Mouse (Mus musculus): ENCODE results near the gene Tmem97. TPM values are rescaled to one million over a fixed set of nuclear protein-coding genes. Genes with fewer than 3 reads are reported as not detected.

Gene Tmem97
- polyA plus RNA-seq, 1 experiment from 2014 or later = 41.7 TPM

- WGBS = 86% methylated on average over 5 of the region's 5 CpGs
- H3K9ac ChIP-seq (ENCODE audit: low read depth, low read length) = no peak overlapping the region
Observed at GRCm38 (mm10) chr11:78509148-78509547, 41.4 kb downstream of the Tmem97 start.

GRCm38 (mm10) chr11:78505430-78505829 is 45.1 kb downstream of the Tmem97 start:
- H3K36me3 ChIP-seq (ENCODE audit: control insufficient read depth, insufficient read depth, low read length) = peaks cover 26% of the 10 kb centered on the region
- no peak overlapping the region for H3K4me3 ChIP-seq (ENCODE audit: low read depth, low read length)
- H3K9ac ChIP-seq (ENCODE audit: low read depth, low read length) = no peak overlapping the region
- no peak overlapping the region for H3K27ac ChIP-seq (ENCODE audit: low read length)
- H3K9me3 ChIP-seq (replicated peaks; ENCODE audit: control insufficient read depth, low read length, poor library complexity, severe bottlenecking) = no peaks in the 10 kb centered on the region
- 82% methylated on average over 3 of the region's 3 CpGs for WGBS
- H3K4me1 ChIP-seq (ENCODE audit: control insufficient read depth, insufficient read depth, low read length) = no peaks in the 10 kb centered on the region
- no peak overlapping the region for H3K4me2 ChIP-seq (ENCODE audit: low read length)
- no peak for ATAC-seq
- no peaks in the 10 kb centered on the region for H3K27me3 ChIP-seq (ENCODE audit: control insufficient read depth, insufficient read depth, low read depth, low read length)

More at GRCm38 (mm10) chr11:78509148-78509547, 41.4 kb downstream of the Tmem97 start:
- peaks cover 16% of the 10 kb centered on the region for H3K4me1 ChIP-seq (ENCODE audit: control insufficient read depth, insufficient read depth, low read length)
- no peak for ATAC-seq
- no peak overlapping the region for H3K27ac ChIP-seq (ENCODE audit: low read length)
- H3K36me3 ChIP-seq (ENCODE audit: control insufficient read depth, insufficient read depth, low read length) = peaks cover 26% of the 10 kb centered on the region
- no peaks in the 10 kb centered on the region for H3K27me3 ChIP-seq (ENCODE audit: control insufficient read depth, insufficient read depth, low read depth, low read length)
- H3K4me2 ChIP-seq (ENCODE audit: low read length) = no peak overlapping the region
- no peak overlapping the region for H3K4me3 ChIP-seq (ENCODE audit: low read depth, low read length)
- H3K9me3 ChIP-seq (replicated peaks; ENCODE audit: control insufficient read depth, low read length, poor library complexity, severe bottlenecking) = no peaks in the 10 kb centered on the region

GRCm38 (mm10) chr11:78502909-78503650 is 47.5 kb downstream of the Tmem97 start, which contains the start of gene Sebox:
TSS of gene Sebox (plus strand) at chr11:78503447.
- ATAC-seq = no peak
- no peaks in the 10 kb centered on the region for H3K27me3 ChIP-seq (ENCODE audit: control insufficient read depth, insufficient read depth, low read depth, low read length)
- H3K27ac ChIP-seq (ENCODE audit: low read length) = no peak within 1 kb of the TSS
- H3K4me2 ChIP-seq (ENCODE audit: low read length) = no peak within 1 kb of the TSS
- peaks cover 16% of the 10 kb centered on the region for H3K36me3 ChIP-seq (ENCODE audit: control insufficient read depth, insufficient read depth, low read length)
- no peak within 1 kb of the TSS for H3K4me3 ChIP-seq (ENCODE audit: low read depth, low read length)
- 74% methylated on average over 7 of the region's 7 CpGs for WGBS
- no peaks in the 10 kb centered on the region for H3K9me3 ChIP-seq (replicated peaks; ENCODE audit: control insufficient read depth, low read length, poor library complexity, severe bottlenecking)
- 0 out of 2 replicates have a peak, but pooled peaks cover 4% of the 10 kb centered on the region for H3K4me1 ChIP-seq (ENCODE audit: control insufficient read depth, insufficient read depth, low read length)
- no peak within 1 kb of the TSS for H3K9ac ChIP-seq (ENCODE audit: low read depth, low read length)

- Histone ChIP-seq H3K4me3 (ENCODE audit: low read depth, low read length) (no peak overlapping the region), H3K27ac (ENCODE audit: low read length) (no peak overlapping the region), H3K4me1 (ENCODE audit: control insufficient read depth, insufficient read depth, low read length) (peaks cover 5% of the 10 kb centered on the region), H3K4me2 (ENCODE audit: low read length) (no peak overlapping the region), H3K27me3 (ENCODE audit: control insufficient read depth, insufficient read depth, low read depth, low read length) (no peaks in the 10 kb centered on the region), H3K9me3 (replicated peaks; ENCODE audit: control insufficient read depth, low read length, poor library complexity, severe bottlenecking) (no peaks in the 10 kb centered on the region), H3K9ac (ENCODE audit: low read depth, low read length) (no peak overlapping the region), H3K36me3 (ENCODE audit: control insufficient read depth, insufficient read depth, low read length) (peaks cover 9% of the 10 kb centered on the region)
- WGBS = 84% methylated on average over 20 of the region's 20 CpGs
- no peak for ATAC-seq
Observed at GRCm38 (mm10) chr11:78501529-78501928, 49.0 kb downstream of the Tmem97 start.

GRCm38 (mm10) chr11:78500623-78501202 is 49.9 kb downstream of the Tmem97 start:
- Histone ChIP-seq H3K36me3 (ENCODE audit: control insufficient read depth, insufficient read depth, low read length) (peaks cover 2% of the 10 kb centered on the region; the same call in 1 of the 2 replicates), H3K4me1 (ENCODE audit: control insufficient read depth, insufficient read depth, low read length) (peaks cover 13% of the 10 kb centered on the region), H3K27me3 (ENCODE audit: control insufficient read depth, insufficient read depth, low read depth, low read length) (no peaks in the 10 kb centered on the region), H3K4me3 (ENCODE audit: low read depth, low read length) (no peak overlapping the region), H3K4me2 (ENCODE audit: low read length) (no peak overlapping the region), H3K9ac (ENCODE audit: low read depth, low read length) (no peak overlapping the region), H3K27ac (ENCODE audit: low read length) (no peak overlapping the region), H3K9me3 (replicated peaks; ENCODE audit: control insufficient read depth, low read length, poor library complexity, severe bottlenecking) (no peaks in the 10 kb centered on the region)
- 83% methylated on average over 9 of the region's 9 CpGs for WGBS
- ATAC-seq = no peak

GRCm38 (mm10) chr11:78499543-78499942 is 51.0 kb downstream of the Tmem97 start:
- no peak overlapping the region for H3K9ac ChIP-seq (ENCODE audit: low read depth, low read length)

GRCm38 (mm10) chr11:78499004-78499403 is 51.6 kb downstream of the Tmem97 start, which contains the start of gene Vtn:
TSS of gene Vtn (plus strand) at chr11:78499091.
- Histone ChIP-seq H3K9ac (ENCODE audit: low read depth, low read length) (peak within 1 kb of the TSS; percentile 68), H3K27me3 (ENCODE audit: control insufficient read depth, insufficient read depth, low read depth, low read length) (no peaks in the 10 kb centered on the region), H3K4me3 (ENCODE audit: low read depth, low read length) (peak within 1 kb of the TSS; percentile 89), H3K27ac (ENCODE audit: low read length) (peak within 1 kb of the TSS; percentile 94), H3K9me3 (replicated peaks; ENCODE audit: control insufficient read depth, low read length, poor library complexity, severe bottlenecking) (no peaks in the 10 kb centered on the region), H3K36me3 (ENCODE audit: control insufficient read depth, insufficient read depth, low read length) (no peaks in the 10 kb centered on the region), H3K4me1 (ENCODE audit: control insufficient read depth, insufficient read depth, low read length) (peaks cover 24% of the 10 kb centered on the region), H3K4me2 (ENCODE audit: low read length) (peak within 1 kb of the TSS; percentile 61)
- no peak for ATAC-seq
- 39% methylated on average over 7 of the region's 7 CpGs for WGBS

More at GRCm38 (mm10) chr11:78499543-78499942, 51.0 kb downstream of the Tmem97 start:
- Histone ChIP-seq H3K4me3 (ENCODE audit: low read depth, low read length) (no peak overlapping the region), H3K4me1 (ENCODE audit: control insufficient read depth, insufficient read depth, low read length) (peaks cover 24% of the 10 kb centered on the region), H3K27ac (ENCODE audit: low read length) (no peak overlapping the region), H3K36me3 (ENCODE audit: control insufficient read depth, insufficient read depth, low read length) (no peaks in the 10 kb centered on the region), H3K27me3 (ENCODE audit: control insufficient read depth, insufficient read depth, low read depth, low read length) (no peaks in the 10 kb centered on the region), H3K4me2 (ENCODE audit: low read length) (no peak overlapping the region), H3K9me3 (replicated peaks; ENCODE audit: control insufficient read depth, low read length, poor library complexity, severe bottlenecking) (no peaks in the 10 kb centered on the region)
- ATAC-seq = no peak
- 43% methylated on average over 16 of the region's 16 CpGs for WGBS

GRCm38 (mm10) chr11:78497544-78498522 is 52.7 kb downstream of the Tmem97 start, which contains the start of gene Sarm1:
TSS of gene Sarm1 (minus strand) at chr11:78497754.
- peak within 1 kb of the TSS; percentile 61 for H3K4me2 ChIP-seq (ENCODE audit: low read length)
- peak; percentile 97 for ATAC-seq
- no peaks in the 10 kb centered on the region for H3K36me3 ChIP-seq (ENCODE audit: control insufficient read depth, insufficient read depth, low read length)
- H3K27ac ChIP-seq (ENCODE audit: low read length) = peak within 1 kb of the TSS; percentile 94
- H3K9me3 ChIP-seq (replicated peaks; ENCODE audit: control insufficient read depth, low read length, poor library complexity, severe bottlenecking) = no peaks in the 10 kb centered on the region
- peak within 1 kb of the TSS; percentile 97 for H3K9ac ChIP-seq (ENCODE audit: low read depth, low read length)
- peak within 1 kb of the TSS; percentile 89 for H3K4me3 ChIP-seq (ENCODE audit: low read depth, low read length)
- H3K4me1 ChIP-seq (ENCODE audit: control insufficient read depth, insufficient read depth, low read length) = peaks cover 24% of the 10 kb centered on the region
- H3K27me3 ChIP-seq (ENCODE audit: control insufficient read depth, insufficient read depth, low read depth, low read length) = no peaks in the 10 kb centered on the region
- 2% methylated on average over 35 of the region's 36 CpGs for WGBS
